Mouse (Mus musculus) retina, embryonic 14.5 days (tissue): ENCODE measurements around the gene Gpatch11.
A peak's percentile ranks its signal among the peaks of the same experiment; 100 is the strongest.

ENCODE experiments used
- DNase-seq: peaks from one replicate; pipeline ENCODE4 v3.0.0-alpha.2; 2015; ENCODE audit warnings: low spot score

Gene Gpatch11

DNA sequence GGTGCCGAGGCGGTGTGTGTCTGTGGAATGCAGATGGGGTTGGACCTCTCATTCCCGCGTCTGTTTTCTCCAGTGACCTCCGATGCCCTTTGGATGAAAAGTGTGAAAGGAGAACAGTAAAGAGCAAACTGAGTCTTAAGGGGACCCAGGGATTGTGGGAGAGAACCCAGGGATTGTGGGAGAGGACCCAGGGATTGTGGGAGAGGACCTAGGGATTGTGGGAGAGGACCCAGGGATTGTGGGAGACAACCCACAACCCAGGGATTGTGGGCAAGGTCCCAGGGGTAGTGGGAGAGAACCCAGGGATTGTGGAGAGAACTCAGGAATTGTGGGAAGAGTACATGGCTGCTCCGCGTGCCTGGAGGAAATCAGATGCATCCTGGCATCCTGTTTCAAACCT, 59.6 kb downstream of the Gpatch11 start:
- DNase-seq: no peak

- DNase-seq: peak; percentile 18
These were observed 60.0 kb downstream of the Gpatch11 start for GRCm38 (mm10) chr17:78895394-78895793.
